Mouse (Mus musculus) central nervous system, embryonic 18 days (tissue): ENCODE results near the gene Prpf39. TPM values are rescaled to one million over a fixed set of nuclear protein-coding genes. Genes with fewer than 3 reads are reported as not detected.

ENCODE experiments used
- polyA plus RNA-seq: library from polyadenylated mRNA; depleted of rRNA; stranded (reverse); fragments of >200 nt; gene quantifications from 2 replicates; pipeline ENCODE4 v1.2.3, GENCODE M21; 2012; rRNA removed

The Prpf39 gene
- 52.1 and 55.0 TPM in 2 replicates for polyA plus RNA-seq

DNA sequence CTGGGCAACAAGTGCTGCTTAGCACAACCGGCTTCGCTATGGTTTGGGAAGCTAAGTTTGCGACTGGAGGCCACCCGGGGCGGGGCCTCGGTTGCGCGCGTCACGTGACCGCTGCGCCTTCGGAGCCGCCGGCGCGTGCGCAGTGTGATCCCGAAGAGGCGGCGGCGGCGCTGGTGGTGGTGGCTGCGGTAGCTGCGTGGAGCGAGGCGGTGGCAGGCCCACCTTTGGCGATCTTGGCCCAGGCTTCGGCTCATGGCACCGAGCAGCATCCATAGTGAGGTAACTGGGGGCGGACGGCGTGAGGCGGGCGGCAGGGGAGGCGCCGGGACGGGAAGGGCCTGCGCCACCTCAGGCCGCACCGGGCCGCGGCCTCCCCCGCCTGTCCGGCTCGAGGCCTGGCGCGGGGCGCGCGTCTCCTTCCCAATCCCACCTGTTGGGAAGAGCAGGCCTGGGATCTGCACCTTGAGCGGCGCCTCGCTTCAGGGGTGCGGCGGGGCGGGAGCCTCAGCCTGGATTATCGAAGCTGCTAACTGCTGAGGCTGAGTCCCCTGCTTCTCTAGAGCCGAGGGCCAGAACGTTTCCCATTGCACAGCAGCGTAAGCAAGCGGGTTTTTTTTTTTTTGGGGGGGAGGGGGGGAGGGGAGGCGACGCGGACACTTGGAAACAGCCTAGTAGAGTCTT is at the start of gene Prpf39:
Prpf39 (plus strand) TSS at position 144 of the 681 bp plus-strand sequence.

DNA sequence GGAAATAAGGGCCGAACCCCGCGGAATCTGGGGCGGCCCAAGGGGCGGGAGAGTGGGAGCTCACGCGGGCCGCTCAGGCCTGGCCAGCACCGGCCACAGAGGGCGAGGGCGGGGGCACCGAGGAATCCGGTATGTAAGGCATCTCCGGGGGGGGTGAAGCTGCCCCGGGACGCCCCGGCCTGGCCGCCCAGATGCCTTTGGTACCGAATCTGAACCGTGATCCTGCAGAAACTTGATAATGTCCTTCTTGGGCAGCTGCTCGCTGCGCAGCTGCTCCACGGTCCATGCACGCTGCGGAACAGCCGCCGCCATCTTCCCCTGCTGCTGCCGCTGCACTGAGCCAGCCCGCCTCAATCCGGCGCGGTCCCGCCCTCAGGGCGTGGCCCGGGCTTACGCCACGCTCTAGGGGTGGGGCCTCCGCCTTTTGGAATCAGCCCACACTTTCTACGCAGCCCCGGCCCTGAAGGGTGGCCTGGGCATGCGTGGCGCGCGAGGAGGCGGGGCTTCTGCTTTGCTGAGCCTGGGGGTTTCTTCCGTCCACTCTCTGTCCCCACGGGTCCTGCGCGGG is 37.6 kb downstream of the Prpf39 start, which contains the start of gene Fkbp3:
Fkbp3 (minus strand) TSS at position 397 of the 568 bp plus-strand sequence.

DNA sequence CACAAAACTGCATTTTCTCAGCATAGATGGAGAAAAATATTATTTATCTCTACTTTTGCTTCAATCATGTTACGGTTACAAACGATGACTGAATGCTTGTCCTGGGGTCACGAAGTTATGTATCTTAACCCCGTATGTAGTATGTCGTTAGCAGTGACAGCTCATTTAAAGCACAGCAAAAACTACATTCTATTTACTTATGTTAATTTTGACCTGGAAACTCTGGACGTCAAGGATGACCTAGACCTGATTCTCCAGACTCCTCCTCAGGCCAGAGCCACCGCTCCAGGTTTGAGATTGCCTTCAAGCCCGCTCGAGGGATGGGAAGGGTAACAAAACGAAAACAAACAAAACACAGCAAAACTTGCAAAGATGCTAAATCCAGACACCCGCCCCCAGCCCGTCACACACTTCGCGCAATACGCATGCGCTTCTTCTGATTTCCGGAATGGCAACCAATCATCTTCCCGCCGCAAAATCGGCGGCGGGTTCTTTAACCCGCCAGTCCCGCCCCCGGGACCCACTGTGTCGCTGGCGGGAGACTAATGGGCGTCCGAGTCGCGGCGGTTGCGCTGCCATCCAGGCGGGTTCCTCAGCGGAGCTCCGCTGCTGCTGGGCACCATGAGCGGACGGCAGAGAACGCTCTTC is 39.1 kb downstream of the Prpf39 start, which contains the start of gene Fancm:
Fancm (plus strand) TSS at position 519 of the 648 bp plus-strand sequence.

Other genes starting within 250 kb of the Prpf39 start
- gene Gm527, start 118.4 kb upstream of the Prpf39 start, polyA plus RNA-seq: 9.7 and 12.1 TPM in 2 replicates
- gene Klhl28, start 70.8 kb upstream of the Prpf39 start, polyA plus RNA-seq: 12.2 and 13.5 TPM in 2 replicates
- 14.5 and 16.4 TPM in 2 replicates for gene Togaram1, start 70.5 kb upstream of the Prpf39 start, polyA plus RNA-seq
- gene Fkbp3, start 37.7 kb downstream of the Prpf39 start, polyA plus RNA-seq: 360 and 410 TPM in 2 replicates
- gene Fancm, start 39.3 kb downstream of the Prpf39 start, polyA plus RNA-seq: 7.4 and 7.6 TPM in 2 replicates
- gene Mis18bp1, start 136.3 kb downstream of the Prpf39 start, polyA plus RNA-seq: 4.8 and 5.7 TPM in 2 replicates
- gene Wdr20rt, start 189.2 kb downstream of the Prpf39 start, polyA plus RNA-seq: not detected in 2 replicates